Mouse (Mus musculus) ES-Bruce4 (cell line): Measurements from ENCODE around the gene Arid2.

Experiments
- CTCF ChIP-seq: IDR thresholded peaks from one replicate; pipeline ENCODE4 v1.8.1; 2011; ENCODE audit warnings: low read depth, low read length
- POLR2A ChIP-seq: IDR thresholded peaks from one replicate; pipeline ENCODE4 v1.8.1; 2011; ENCODE audit warnings: low read length; ENCODE audit not compliant: insufficient read depth

GRCm38 (mm10) chr15:96373161-96373560 lies 85.8 kb downstream of the Arid2 start:
- TF ChIP-seq POLR2A (no peak), CTCF (peak; percentile 46)
